Mouse (Mus musculus) heart, embryonic 14.5 days (tissue): ENCODE results near the gene Dpy19l1. TPM values are rescaled to one million over a fixed set of nuclear protein-coding genes. Genes with fewer than 3 reads are reported as not detected.

Experiments used
- ATAC-seq: fragments of 200-750 bp; cut with Nextera tagmentation; 2 replicates; pipeline ENCODE4 v1.8.0; 2017; ENCODE audit warnings: low read depth, moderate TSS enrichment; ENCODE audit not compliant: insufficient number of reproducible peaks, insufficient read depth, low FRiP score
- H3K27ac ChIP-seq, 2 experiments: fragments of 200-500 bp in 1 of 2; fragments of 300-500 bp in 1 of 2; sonication (generic) in 1 of 2; replicated peaks in 1 of 2; 2 replicates each; pipeline ENCODE4 v1.5.1; 2012 to 2014; ENCODE audit warnings: low read depth in 2 of 2, low read length in 2 of 2, control low read depth in 1 of 2, mild to moderate bottlenecking in 1 of 2, mixed read lengths in 1 of 2; ENCODE audit not compliant: control insufficient read depth in 1 of 2, insufficient read depth in 1 of 2
- H3K27me3 ChIP-seq: fragments of 300-500 bp; sonication (generic); 2 replicates; pipeline ENCODE4 v1.6.1; 2014; ENCODE audit warnings: mild to moderate bottlenecking, low read length, control low read depth; ENCODE audit not compliant: control insufficient read depth, insufficient read depth
- H3K36me3 ChIP-seq: fragments of 300-500 bp; sonication (generic); 2 replicates; pipeline ENCODE4 v1.6.1; 2014; ENCODE audit warnings: mild to moderate bottlenecking, control low read depth, low read length, mixed read lengths; ENCODE audit not compliant: control insufficient read depth, insufficient read depth
- H3K4me1 ChIP-seq, 2 experiments: fragments of 200-500 bp in 1 of 2; fragments of 300-500 bp in 1 of 2; sonication (generic) in 1 of 2; 2 replicates each; pipeline ENCODE4 v1.6.1; 2012 to 2014; ENCODE audit warnings: low read length in 2 of 2, control low read depth in 1 of 2, mixed read lengths in 1 of 2; ENCODE audit not compliant: control insufficient read depth in 2 of 2, insufficient read depth in 2 of 2
- H3K4me2 ChIP-seq: fragments of 300-500 bp; sonication (generic); 2 replicates; pipeline ENCODE4 v1.6.1; 2014; ENCODE audit warnings: mild to moderate bottlenecking, low read length
- H3K4me3 ChIP-seq, 2 experiments: fragments of 200-500 bp in 1 of 2; fragments of 300-500 bp in 1 of 2; sonication (generic) in 1 of 2; 2 replicates each; pipeline ENCODE4 v1.5.1; 2012 to 2014; ENCODE audit warnings: low read length in 2 of 2, mild to moderate bottlenecking in 2 of 2, control low read depth in 1 of 2, low read depth in 1 of 2, moderate library complexity in 1 of 2; ENCODE audit not compliant: control insufficient read depth in 1 of 2, insufficient read depth in 1 of 2
- H3K9ac ChIP-seq: fragments of 300-500 bp; sonication (generic); 2 replicates; pipeline ENCODE4 v1.6.1; 2014; ENCODE audit warnings: mild to moderate bottlenecking, low read length
- H3K9me3 ChIP-seq: fragments of 300-500 bp; sonication (generic); 2 replicates; pipeline ENCODE4 v1.6.1; 2016; ENCODE audit warnings: low read length, control low read depth; ENCODE audit not compliant: control insufficient read depth
- WGBS: fragments of 180-500 bp; shearing (Covaris S2); extraction: QIAGEN DNeasy Blood & Tissue Kit; methylation state at CpG from one replicate; pipeline ENCODE4 v1.1.7; 2014; 5-methylcytosine and 5-hydroxymethylcytosine counted together
- polyA plus RNA-seq: library from polyadenylated mRNA; unstranded; fragments of >200 nt; fragmentation: Nextera tagmentation; extraction: Ambion mirVana; gene quantifications from 2 replicates; pipeline ENCODE4 v1.2.1, GENCODE M21; 2014

The Dpy19l1 gene
- polyA plus RNA-seq, 1 experiment from 2014 or later: 21.3 TPM

GRCm38 (mm10) chr9:24496226-24496625 lies 6.7 kb downstream of the Dpy19l1 start:
- H3K9me3 ChIP-seq: no peaks in the 10 kb centered on the region
- no peak overlapping the region for H3K9ac ChIP-seq
- no peak overlapping the region for H3K4me3 ChIP-seq
- peaks cover 6 to 14% of the 10 kb centered on the region in 2 experiments for H3K4me1 ChIP-seq
- H3K4me2 ChIP-seq: no peak overlapping the region
- H3K27me3 ChIP-seq: no peaks in the 10 kb centered on the region
- H3K36me3 ChIP-seq: no peaks in the 10 kb centered on the region
- H3K27ac ChIP-seq: no peak overlapping the region
- no peak for ATAC-seq
- WGBS: 81% methylated on average over 2 of the region's 2 CpGs

- H3K27ac ChIP-seq: no peak overlapping the region
- no peaks in the 10 kb centered on the region for H3K9me3 ChIP-seq
- H3K36me3 ChIP-seq: no peaks in the 10 kb centered on the region
- H3K4me1 ChIP-seq: peaks cover 4 to 10% of the 10 kb centered on the region in 2 experiments; a peak in 3 of 4 replicates
- no peak overlapping the region for H3K4me3 ChIP-seq
- H3K4me2 ChIP-seq: no peak overlapping the region
- no peak for ATAC-seq
- H3K27me3 ChIP-seq: no peaks in the 10 kb centered on the region
- H3K9ac ChIP-seq: no peak overlapping the region
- 67% methylated on average over 5 of the region's 5 CpGs for WGBS
Observed at GRCm38 (mm10) chr9:24490516-24490915, 12.4 kb downstream of the Dpy19l1 start.

GRCm38 (mm10) chr9:24488425-24489104 lies 14.4 kb downstream of the Dpy19l1 start:
- H3K9ac ChIP-seq: no peak overlapping the region
- no peaks in the 10 kb centered on the region for H3K9me3 ChIP-seq
- H3K36me3 ChIP-seq: no peaks in the 10 kb centered on the region
- 86% methylated on average over 6 of the region's 6 CpGs for WGBS
- no peak overlapping the region for H3K4me3 ChIP-seq
- H3K4me1 ChIP-seq: peaks cover 2 to 10% of the 10 kb centered on the region in 2 experiments; a peak in 3 of 4 replicates
- no peak overlapping the region for H3K4me2 ChIP-seq
- H3K27me3 ChIP-seq: no peaks in the 10 kb centered on the region
- no peak for ATAC-seq
- no peak overlapping the region for H3K27ac ChIP-seq

GRCm38 (mm10) chr9:24482375-24482774 lies 20.6 kb downstream of the Dpy19l1 start:
- Histone ChIP-seq H3K4me2 (no peak overlapping the region), H3K36me3 (0 out of 2 replicates have a peak, but pooled peaks cover 4% of the 10 kb centered on the region), H3K9ac (no peak overlapping the region), H3K4me3 (no peak overlapping the region), H3K27ac (no peak overlapping the region), H3K9me3 (no peaks in the 10 kb centered on the region), H3K27me3 (no peaks in the 10 kb centered on the region), H3K4me1 (peaks cover 2 to 8% of the 10 kb centered on the region in 2 experiments; a peak in 3 of 4 replicates)
- ATAC-seq: no peak
- 62% methylated on average over 5 of the region's 5 CpGs for WGBS

GRCm38 (mm10) chr9:24477251-24477650 lies 25.7 kb downstream of the Dpy19l1 start:
- 84% methylated on average over 2 of the region's 2 CpGs for WGBS
- H3K27ac ChIP-seq: no peak overlapping the region
- no peaks in the 10 kb centered on the region for H3K27me3 ChIP-seq
- H3K9ac ChIP-seq: no peak overlapping the region
- 0 out of 2 replicates have a peak, but pooled peaks cover 4% of the 10 kb centered on the region for H3K36me3 ChIP-seq
- H3K4me1 ChIP-seq: no peaks in the 10 kb centered on the region; a peak in 1 of 4 replicates
- no peaks in the 10 kb centered on the region for H3K9me3 ChIP-seq
- ATAC-seq: no peak
- H3K4me3 ChIP-seq: no peak overlapping the region
- no peak overlapping the region for H3K4me2 ChIP-seq

- no peak for ATAC-seq
- Histone ChIP-seq H3K4me2 (no peak overlapping the region), H3K9ac (no peak overlapping the region), H3K27ac (no peak overlapping the region), H3K9me3 (no peaks in the 10 kb centered on the region), H3K4me3 (no peak overlapping the region), H3K36me3 (no peaks in the 10 kb centered on the region), H3K4me1 (no peaks in the 10 kb centered on the region; a peak in 1 of 4 replicates), H3K27me3 (no peaks in the 10 kb centered on the region)
- 65% methylated on average over 7 of the region's 7 CpGs for WGBS
Observed at GRCm38 (mm10) chr9:24473824-24474223, 29.1 kb downstream of the Dpy19l1 start.

GRCm38 (mm10) chr9:24472514-24472913 lies 30.4 kb downstream of the Dpy19l1 start:
- Histone ChIP-seq H3K36me3 (no peaks in the 10 kb centered on the region; the same call in 1 of the 2 replicates), H3K27ac (no peak overlapping the region), H3K4me1 (no peaks in the 10 kb centered on the region; a peak in 1 of 4 replicates), H3K27me3 (no peaks in the 10 kb centered on the region), H3K4me2 (no peak overlapping the region), H3K9me3 (no peaks in the 10 kb centered on the region), H3K9ac (no peak overlapping the region), H3K4me3 (no peak overlapping the region)
- no peak for ATAC-seq
- whole genome bisulfite sequencing: 72% methylated on average over 3 of the region's 3 CpGs

GRCm38 (mm10) chr9:24470166-24470565 lies 32.8 kb downstream of the Dpy19l1 start:
- Histone ChIP-seq H3K4me3 (no peak overlapping the region), H3K27me3 (no peaks in the 10 kb centered on the region), H3K27ac (no peak overlapping the region), H3K4me2 (no peak overlapping the region), H3K9ac (no peak overlapping the region), H3K9me3 (no peaks in the 10 kb centered on the region), H3K4me1 (no peaks in the 10 kb centered on the region; a peak in 1 of 4 replicates), H3K36me3 (peaks cover 6% of the 10 kb centered on the region; the same call in 1 of the 2 replicates)
- WGBS: 75% methylated on average over 5 of the region's 5 CpGs
- ATAC-seq: no peak
